Mouse (Mus musculus): ENCODE measurements at regions not wholly inside any gene's neighbourhood (a gene's known extent, or its start where the extent isn't known, plus 50 kb on each side); places are given as distances from the start of the nearest gene placed in this dataset.

DNA sequence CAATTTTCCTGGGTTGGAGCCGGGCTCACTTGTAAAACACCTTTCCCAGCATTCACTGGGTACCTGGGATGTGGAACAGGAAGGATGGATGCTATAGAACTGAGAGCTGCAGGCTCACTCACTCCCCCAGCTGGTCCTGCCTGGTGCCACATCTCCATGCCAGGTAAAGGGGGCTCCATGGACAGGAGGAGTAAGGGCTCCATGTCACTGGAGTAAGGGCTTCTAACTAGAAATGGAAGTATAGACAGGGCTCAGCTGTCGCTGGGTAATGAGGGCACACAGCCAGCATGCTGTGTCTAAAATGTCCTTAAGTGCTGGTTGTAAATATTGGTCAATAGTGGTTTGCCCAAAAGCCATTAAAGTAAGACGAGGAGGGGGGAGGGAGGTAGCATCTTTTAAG lies 99.4 kb upstream of the Gpr12 start:
- intact Hi-C loops (cut with DNase I), result no loop called here

- intact Hi-C loops (cut with DNase I), result no loop called here
Observed at GRCm38 (mm10) chr5:146683554-146683953, 98.5 kb upstream of the Gpr12 start.

GRCm38 (mm10) chr5:146682893-146683292 lies 97.9 kb upstream of the Gpr12 start:
- intact Hi-C loops (cut with DNase I), result no loop called here

- intact Hi-C loops (cut with DNase I), result no loop called here
Observed at GRCm38 (mm10) chr5:146681512-146681911, 96.5 kb upstream of the Gpr12 start.

- intact Hi-C loops (cut with DNase I), result loop anchor here (5.0 to 10.0 kb wide), 2 partner anchors 546 to 643 kb away; partner anchors contain the start of gene Urad
Observed at GRCm38 (mm10) chr5:146679198-146679681, 94.2 kb upstream of the Gpr12 start.

GRCm38 (mm10) chr5:146678775-146679170 lies 93.7 kb upstream of the Gpr12 start:
- intact Hi-C loops (cut with DNase I), result loop anchor here (5.0 to 10.0 kb wide), 2 partner anchors 546 to 644 kb away; partner anchors contain the start of gene Urad

DNA sequence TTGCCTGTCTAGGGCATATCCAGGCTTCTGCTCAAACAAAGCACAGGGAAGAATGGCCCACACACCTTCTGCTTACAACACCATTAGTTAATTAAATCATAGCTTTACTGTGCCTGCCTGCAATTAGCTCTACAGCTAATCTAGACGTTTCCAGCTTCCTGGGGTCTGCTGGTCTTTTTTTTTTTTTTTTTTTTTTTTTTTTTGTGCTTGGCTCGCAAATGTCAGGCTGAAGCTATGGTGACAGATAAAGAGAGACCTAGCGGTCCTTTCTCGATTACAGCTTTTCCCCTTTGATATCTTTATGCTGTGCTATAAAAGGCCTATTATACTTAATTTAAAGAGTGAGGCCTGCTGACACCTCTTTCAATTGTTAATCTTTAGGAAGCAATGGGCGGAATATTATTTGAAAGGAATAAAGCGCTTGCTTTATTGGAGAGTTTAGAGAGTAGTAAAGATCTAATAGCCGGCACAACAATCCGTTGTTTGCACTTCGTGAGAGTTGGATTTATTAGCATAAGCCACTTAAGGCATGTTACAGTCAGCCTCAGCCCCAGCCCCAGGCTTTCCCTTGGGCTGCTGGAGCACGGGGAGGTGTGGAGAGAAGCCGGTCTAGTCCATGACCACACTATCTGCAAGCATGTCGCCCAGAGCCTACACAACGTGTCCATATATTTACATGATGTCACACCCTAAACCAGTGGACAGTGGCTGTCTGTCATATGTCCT lies 93.2 kb upstream of the Gpr12 start:
- intact Hi-C loops (cut with DNase I), result loop anchor here (5.0 to 10.0 kb wide), 2 partner anchors 547 to 644 kb away; partner anchors contain the start of gene Urad

- intact Hi-C loops (cut with DNase I), result loop anchor here (5.0 to 10.0 kb wide), 2 partner anchors 548 to 645 kb away; partner anchors contain the start of gene Urad
Observed at GRCm38 (mm10) chr5:146677151-146677515, 92.1 kb upstream of the Gpr12 start.

DNA sequence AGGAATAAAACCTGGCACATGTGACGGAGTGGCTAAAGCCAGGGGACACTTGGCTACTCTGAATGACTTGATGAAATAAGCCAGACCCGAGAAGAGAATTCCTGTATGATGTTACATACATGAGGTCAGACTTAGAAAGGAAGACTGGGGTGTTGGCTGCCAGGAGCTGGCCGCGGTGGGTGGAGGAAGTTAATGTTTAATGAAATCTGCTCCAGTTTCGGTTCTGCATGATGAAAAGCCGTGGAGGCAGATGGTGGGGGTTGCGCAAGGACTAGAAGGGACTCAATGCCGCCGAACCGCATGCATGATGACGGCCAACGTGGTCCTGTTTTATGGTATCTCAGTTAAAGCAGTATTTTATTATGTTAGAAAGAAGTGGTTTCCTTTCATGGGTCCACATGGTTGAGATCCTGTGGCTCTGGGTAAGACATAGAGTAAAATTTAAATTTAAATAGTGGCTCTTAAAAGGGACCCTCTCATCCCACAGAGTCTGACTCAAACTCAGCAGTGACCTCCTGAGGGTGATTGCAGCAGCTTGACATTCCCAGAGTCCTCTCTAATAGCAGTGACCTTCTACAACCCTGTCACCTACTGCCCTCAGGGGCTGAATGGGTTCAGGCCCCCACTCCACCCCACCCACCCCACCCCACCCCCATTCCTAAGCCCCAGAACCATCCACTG lies 91.6 kb upstream of the Gpr12 start:
- intact Hi-C loops (cut with DNase I), result loop anchor here (5.0 to 10.0 kb wide), 2 partner anchors 548 to 646 kb away; partner anchors contain the start of gene Urad

DNA sequence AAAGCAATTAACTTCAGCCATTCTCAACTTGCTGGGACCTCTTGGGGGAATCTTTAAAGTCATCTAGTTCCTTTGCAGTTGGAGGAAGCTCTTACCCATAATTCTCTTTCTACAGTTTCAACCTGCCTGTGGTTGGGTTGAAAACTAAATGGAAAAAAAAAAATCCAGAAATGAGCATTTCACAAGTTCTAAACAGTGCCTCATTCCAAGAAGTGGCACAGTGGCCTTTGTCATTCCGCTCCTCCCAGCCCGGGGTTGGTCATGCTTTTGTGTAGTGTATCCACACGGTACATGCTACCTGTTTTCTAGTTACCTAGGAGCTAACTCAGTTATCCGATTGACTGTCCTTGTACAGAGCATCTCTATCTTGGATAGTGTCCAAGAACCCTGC lies 90.8 kb upstream of the Gpr12 start:
- intact Hi-C loops (cut with DNase I), result loop anchor here (1.0 to 10.0 kb wide), 3 partner anchors 228 to 646 kb away; partner anchors contain the start of gene Urad

- intact Hi-C loops (cut with DNase I), result loop anchor here (1.0 to 10.0 kb wide), 3 partner anchors 229 to 647 kb away; partner anchors contain the start of gene Urad
Observed at GRCm38 (mm10) chr5:146675006-146675886, 90.2 kb upstream of the Gpr12 start.

DNA sequence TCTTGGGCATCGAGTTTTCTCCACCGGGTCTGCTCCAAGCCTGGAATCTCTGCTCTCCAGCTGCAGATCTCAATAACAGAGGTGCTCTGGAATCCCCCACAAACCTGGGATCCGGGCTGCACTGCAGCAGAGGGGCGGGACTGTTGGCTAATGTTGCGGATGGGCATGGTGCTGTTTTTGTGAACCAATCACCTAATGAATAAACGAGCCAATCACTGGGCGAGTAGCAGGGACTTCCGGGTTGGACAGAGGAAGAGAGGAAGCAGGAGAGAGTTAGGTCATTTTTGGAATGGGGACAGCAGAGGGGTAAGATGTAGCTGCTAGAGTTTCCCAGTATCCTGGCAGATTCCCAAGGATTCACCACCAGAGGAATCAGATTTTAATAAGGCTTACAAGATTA lies 76.7 kb upstream of the Gpr12 start:
- intact Hi-C loops (cut with DNase I), result no loop called here

GRCm38 (mm10) chr5:146657228-146657627 lies 72.2 kb upstream of the Gpr12 start:
- intact Hi-C loops (cut with DNase I), result no loop called here

DNA sequence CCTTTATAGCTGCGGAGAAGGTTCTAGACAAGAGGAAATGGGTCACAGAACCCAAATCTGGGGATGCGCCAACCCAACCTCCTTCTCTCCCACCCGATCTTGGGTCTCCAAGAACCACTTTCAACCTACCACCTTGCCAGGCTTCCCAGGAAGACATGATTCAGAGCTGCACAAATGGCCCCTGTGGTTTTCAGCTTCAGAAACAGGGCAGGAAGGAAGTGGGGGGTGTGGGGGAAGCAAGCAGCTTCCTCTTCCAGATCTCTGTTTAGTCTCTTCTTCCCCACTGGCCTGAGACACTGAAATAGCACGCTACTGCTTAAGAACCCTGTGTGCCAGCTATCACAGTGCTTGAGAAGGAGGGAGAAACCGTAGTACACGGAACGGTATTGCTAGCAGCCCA lies 70.4 kb upstream of the Gpr12 start:
- intact Hi-C loops (cut with DNase I), result no loop called here

- intact Hi-C loops (cut with DNase I), result no loop called here
Observed at GRCm38 (mm10) chr5:146653686-146654450, 68.8 kb upstream of the Gpr12 start.

GRCm38 (mm10) chr5:146652874-146653273 lies 67.8 kb upstream of the Gpr12 start:
- intact Hi-C loops (cut with DNase I), result no loop called here

GRCm38 (mm10) chr5:146648519-146649060 lies 63.6 kb upstream of the Gpr12 start:
- intact Hi-C loops (cut with DNase I), result no loop called here

DNA sequence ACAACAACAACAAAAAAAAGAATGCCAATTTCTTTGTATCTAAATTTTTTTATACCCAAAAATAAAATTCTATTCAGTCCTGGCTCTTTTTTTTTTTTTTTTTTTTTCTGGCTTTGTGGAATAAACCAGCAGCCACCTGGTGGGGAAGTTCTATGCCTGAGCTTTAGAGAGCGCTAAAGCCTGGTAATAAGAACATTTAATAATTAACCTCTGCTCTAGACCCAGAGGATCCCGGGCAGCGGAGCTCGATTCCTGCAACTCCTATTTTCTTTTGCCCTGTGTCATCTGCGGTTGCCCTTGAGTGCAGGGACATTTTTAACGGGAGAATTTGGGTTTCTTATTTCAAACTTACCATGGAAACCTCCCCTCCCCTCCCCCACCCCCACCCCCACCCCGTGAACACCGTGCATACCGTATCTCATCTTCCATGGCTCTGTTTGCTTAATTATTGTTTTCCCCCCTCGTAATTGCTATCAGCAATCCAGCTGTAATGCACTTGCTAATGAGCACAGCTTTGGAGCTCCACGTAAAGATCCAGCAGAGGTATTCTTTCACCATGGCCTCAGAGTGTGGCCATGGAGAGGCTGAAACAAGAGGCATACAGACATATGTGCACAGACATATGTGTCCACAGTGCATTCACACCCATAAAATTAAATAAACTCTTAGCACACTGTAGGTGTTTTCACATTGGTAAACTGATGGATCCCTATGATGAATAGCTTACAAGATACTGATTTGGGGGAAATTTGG lies 62.8 kb upstream of the Gpr12 start:
- intact Hi-C loops (cut with DNase I), result no loop called here

DNA sequence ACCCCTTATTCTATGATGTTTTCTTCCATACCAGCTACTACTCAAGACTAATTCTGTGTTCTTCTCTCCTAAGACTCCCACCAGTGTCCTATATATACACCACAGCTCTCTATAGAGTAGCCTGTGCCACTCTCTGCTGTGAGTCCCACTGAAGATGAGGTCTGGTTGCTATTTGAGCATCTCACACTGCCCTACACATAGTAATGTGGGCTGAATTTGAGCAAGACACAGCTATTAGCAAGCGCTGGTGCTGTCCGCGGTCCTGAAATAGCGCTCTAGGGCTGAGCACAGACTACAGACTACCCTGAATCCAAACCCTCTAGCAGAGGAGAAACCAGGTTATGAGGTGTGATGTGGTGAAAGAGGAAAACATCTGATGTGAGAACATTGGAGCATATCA lies 59.5 kb upstream of the Gpr12 start:
- intact Hi-C loops (cut with DNase I), result no loop called here
